Mouse (Mus musculus): Measurements from ENCODE around the gene Crisp2.
A peak's percentile ranks its signal among the peaks of the same experiment; 100 is the strongest.
"Not testable (repeated sequence)": the region's sequence is repeated elsewhere in the genome, so short reads cannot be mapped to it uniquely, and the experiment has no call there.

The Crisp2 gene

DNA sequence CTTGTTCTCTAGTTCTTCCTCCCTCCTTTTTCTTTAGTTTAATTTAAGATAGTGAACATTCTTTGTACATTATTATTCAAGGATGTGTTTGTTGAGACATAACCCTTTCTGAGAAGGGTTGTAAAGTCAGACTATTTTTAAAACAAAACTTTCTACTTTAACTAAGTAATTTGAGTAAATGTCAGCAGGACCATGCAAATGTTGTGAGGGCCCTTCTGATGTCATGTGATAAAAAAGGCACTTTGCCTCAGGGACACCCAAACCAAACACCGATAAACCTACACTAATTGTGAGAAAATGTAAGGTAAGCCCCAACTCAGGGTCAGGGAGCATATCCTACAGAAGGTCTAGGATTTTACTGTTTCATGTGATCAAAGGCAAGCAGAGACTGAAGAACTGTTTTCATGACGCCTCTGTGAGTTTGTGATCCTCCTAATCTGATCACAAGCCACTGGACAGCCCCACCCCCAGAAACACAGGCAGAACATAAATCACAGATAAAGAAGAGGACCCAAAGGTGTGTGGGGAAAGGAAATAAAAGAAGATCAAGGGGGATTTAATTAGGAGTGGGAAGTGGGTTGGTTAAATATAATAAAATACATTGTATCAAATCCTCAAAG is at the start of gene Crisp2:
Gene Crisp2, minus strand, starts transcription at position 51 of the 620 bp plus-strand sequence.
- no peak for DNase-seq

DNA sequence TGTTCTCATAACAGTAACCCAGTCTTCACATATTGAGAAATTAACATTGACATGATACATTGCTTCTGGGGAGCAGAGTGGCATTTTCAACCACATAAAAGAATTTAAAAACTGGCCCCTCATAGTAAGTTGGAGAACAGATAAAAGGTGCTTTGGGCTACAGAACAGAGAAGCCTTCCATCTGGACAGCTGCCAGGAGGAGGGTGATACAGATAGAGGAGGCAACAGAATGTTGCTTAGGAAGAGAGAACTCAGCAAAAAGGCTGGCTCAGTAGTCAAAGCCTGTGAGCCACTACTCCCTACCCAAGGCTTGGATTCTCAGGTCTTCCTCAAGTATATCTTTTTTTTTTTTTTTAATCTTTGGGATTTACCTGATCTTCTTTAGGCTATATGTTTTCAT is 48.3 kb upstream of the Crisp2 start:
- peak in 1 of 2 experiments; percentile 11 for DNase-seq

DNA sequence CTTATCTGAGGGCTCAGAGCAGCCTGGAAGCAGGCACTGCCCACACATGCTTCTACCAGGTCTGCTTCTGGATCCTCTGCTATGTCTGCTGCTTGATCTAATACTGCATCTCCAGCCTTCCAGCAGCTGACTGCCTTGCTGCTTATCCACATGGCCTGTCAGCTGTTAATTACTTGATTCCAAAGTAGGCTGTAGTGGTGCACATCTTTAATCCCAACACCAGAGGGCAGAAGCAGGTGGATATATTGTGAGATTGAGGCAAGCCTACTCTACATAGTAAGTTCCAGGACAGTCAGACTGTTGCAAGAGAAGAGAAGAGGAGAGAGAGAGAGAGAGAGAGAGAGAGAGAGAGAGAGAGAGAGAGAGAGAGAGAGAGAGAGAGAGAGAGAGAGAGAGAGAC is 30.5 kb upstream of the Crisp2 start:
- peak in 1 of 2 experiments; percentile 10 for DNase-seq

GRCm38 (mm10) chr17:40831870-40832269 is 25.1 kb upstream of the Crisp2 start:
- DNase-seq, result no peak

DNA sequence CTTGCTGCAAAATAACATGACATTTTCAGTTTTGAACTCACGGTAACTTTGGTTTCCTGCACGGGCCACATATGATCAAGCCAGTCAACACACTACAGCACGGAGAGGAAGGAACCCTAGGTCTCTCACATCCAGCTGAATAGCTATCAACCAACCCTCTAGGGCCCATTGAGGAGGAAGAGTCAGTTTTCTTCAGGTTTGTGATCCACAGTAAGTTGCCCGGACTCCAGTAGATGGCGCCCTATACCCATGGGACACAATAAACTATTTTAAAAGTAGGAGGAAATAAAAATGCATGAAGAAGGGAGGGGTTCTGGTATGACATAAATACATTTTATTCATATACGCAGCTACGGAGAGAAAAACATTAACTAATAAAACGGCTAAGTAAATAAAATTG is 17.7 kb upstream of the Crisp2 start:
- DNase-seq, result peak in 1 of 2 experiments; percentile 15

DNA sequence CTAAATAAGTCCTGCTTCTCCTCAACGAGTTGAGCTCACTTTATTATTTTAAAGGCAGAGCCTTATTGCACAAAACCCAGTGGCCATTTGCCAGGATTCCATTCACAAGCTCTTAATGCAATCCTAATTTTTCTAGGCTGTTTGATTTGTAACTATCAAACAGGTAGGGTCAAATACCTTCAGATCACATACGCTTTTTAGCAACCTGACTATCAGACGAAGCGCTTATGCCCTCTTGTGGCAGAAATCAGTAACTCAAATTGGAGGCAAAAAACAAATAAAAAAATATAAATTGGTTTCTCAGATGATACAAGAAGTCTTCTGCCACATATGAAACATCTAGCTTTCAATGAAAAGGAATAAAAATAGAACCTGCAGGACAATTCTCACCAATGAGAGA is 17.0 kb upstream of the Crisp2 start:
- no peak for DNase-seq

- DNase-seq, result no peak
Observed at GRCm38 (mm10) chr17:40821477-40821876, 14.7 kb upstream of the Crisp2 start.

DNA sequence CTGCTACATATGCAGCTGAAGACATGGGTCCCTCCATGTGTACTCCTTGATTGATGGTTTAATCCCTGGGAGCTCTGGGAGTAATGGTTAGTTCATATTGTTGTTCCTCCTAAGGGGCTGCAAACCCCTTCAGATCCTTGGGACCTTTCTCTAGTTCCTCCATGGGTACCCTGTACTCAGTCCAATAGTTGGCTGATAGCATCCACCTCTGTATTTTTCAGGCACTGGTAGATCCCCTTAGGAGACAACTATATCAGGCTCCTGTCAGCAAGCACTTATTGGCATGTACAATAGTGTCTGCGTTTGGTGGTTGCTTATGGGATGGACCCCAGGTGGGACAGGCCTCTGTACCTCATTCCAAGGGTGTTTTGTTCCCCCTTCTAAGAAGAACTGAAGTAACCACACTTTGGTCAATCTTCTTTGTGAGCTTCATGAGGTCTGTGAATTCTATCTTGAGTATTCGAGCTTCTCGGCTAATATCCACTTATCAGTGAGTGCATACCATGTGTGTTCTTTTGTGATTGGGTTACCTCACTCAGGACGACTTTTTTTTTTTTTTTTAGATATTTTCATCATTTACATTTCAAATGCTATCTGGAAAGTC is 10.6 kb upstream of the Crisp2 start:
- DNase-seq, result no peak

GRCm38 (mm10) chr17:40812259-40812658 is 5.5 kb upstream of the Crisp2 start:
- no peak for DNase-seq

GRCm38 (mm10) chr17:40811560-40811959 is 4.8 kb upstream of the Crisp2 start:
- DNase-seq, result no peak

DNA sequence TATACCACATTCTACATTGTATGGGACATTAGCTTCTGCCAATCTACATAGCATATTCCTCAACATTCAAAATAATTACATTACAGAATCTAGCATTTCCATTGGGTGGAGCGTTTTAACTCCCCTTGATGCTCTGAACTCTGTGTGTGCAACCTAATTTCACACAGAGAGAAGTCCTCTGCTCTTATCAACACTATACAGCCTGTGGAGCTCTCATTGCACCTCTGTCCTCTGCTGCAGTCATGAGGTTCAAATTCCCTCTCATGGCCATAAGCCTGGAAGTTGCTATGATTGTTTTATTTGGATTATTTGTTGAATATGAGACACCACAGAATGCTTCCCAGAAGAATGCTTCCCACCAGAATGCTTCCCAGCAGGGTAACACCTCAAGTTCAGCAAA is 4.1 kb upstream of the Crisp2 start, which contains the start of gene Rhag:
Gene Rhag, plus strand, starts transcription at position 193 of the 400 bp plus-strand sequence.
- DNase-seq, result no peak

GRCm38 (mm10) chr17:40808071-40808470 is 1.3 kb upstream of the Crisp2 start:
- no peak for DNase-seq

DNA sequence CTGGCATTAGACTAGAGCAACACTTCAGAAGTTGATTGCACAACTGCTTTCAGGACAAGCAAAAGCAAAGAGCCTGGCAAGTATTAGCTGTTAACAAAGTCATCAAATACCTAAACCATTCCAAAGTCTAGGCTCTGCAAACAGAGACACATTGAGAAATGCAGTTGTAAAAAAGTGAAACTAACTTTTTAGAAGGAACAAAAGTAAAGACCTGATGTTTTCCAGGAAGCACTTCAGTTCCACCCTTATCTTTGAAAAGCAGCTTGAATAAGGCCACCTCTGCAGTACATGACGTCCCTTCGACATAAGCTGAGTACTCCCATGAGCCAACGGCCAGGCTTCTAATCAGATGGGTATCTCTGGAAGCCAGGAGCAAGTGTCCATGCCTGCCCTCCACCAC is 253 bp downstream of the Crisp2 start:
- DNase-seq, result no peak

DNA sequence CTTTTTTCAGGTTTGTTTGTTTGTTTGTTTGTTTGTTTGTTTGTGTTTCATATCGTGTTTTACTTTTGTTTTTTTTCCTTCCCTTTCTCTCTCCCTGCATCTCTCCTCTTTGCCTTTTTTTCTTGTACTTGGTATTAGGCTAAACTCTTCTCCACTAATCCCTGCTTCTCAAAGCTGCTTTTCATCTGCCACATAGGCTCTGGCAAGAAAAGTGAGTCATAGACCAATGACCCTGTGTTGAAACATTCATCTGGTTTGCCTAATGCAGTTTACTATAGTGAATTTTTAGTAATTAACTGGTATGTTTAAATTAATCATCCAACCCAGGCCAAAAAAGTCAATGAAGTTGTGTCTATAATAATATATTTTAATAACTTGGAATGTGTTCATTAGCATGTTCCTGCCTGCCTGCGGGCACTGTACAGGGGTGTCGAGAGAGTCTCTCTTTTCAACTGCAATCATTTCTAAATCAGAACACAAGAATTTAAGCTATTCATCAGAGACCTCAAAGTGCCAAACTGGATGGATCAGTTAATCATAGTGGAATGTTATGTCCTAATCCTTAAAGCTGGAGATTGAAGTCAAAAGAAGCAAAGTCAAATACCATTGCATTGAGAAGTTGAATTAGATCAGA is 4.0 kb downstream of the Crisp2 start:
- DNase-seq, result no peak

DNA sequence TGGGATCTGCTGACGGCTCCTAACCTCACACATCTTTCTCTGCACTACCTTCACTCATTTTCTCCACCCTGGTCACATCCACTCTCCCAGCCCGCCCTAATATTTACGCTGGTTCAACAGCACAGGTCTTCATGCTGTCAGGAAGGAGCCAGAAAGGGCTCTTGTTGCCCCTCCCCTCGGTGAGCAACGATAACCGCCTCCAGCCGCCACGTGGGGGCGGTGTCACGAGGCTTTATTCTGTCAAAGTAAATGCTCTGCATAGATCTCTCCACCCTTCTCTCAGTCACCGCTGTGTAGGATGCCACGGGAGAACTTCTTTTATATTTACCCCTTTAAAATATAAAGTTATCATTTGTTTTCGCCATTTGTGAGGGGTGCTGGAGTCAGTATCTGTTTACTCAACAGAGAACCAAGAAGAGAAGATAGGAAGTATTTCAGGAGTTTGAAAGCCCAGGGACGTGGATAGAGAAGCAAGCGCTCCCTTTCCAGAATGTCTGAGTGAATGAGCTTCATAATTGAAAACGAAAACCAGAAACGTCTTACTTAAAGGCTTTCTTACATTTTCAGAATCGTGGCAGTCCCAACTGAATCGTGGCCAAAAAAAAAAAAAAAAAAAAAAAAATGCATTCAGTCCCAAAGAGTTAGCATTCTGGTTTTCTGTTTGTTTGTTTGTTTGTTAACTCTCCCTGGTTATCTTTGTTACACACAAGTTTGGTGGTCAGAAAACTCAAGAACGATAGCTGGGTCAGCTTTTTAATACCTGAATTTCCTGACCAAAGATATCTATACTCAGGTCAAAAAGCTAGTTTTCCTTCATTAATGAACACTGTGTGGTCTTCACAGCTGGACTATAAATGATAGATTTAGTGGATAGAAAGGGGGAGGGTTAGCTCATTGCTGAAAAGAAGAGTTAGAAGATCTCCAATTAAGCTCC is 12.6 kb downstream of the Crisp2 start:
- DNase-seq, result peak in 1 of 2 experiments; percentile 18

- no peak for DNase-seq
Observed at GRCm38 (mm10) chr17:40789877-40790276, 16.9 kb downstream of the Crisp2 start.

DNA sequence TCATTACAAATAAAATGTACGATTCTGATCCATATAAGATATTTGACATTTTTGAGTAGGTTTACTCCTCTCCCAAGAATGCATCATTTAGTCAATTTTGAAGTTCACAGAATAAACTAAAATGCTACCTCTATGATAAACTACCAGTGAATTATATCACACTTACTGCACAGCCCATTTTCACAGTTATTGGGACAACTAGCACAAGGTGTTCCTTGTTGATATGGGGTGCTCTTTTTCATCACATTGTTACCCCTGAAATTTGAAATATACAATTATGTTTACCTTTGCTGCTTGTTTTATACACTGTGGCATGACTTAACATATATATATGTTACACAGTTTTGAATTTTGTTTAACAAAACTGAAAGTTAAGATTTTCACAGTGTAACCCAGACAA is 39.7 kb downstream of the Crisp2 start:
- no peak for DNase-seq

GRCm38 (mm10) chr17:40763662-40764061 is 43.1 kb downstream of the Crisp2 start:
- no peak for DNase-seq

DNA sequence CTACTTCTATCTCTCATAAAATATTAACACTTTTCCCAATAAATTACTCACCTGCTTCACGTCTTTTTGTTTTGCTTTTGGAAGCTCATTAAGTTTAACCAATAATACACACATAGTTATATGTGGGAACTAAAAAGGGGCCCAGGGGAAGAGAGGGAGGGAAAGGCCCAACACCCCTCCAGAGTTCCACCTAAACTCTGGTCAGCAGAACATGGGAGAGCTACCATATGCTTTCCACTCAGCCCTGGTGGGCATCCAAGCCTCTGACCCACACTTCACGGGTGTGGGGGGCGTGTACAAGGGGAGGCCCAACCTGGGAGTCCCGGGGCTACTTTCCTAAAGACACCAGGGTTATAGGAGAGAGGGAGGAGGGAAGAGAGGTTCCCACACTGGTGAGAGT is 75.1 kb downstream of the Crisp2 start:
- DNase-seq, result no peak

GRCm38 (mm10) chr17:40731296-40731695 is 75.5 kb downstream of the Crisp2 start:
- DNase-seq, result no peak

- no peak for DNase-seq
Observed at GRCm38 (mm10) chr17:40726820-40727219, 80.0 kb downstream of the Crisp2 start, which contains the start of gene Esp1. Gene Esp1 (plus strand): TSS chr17:40727120.

DNA sequence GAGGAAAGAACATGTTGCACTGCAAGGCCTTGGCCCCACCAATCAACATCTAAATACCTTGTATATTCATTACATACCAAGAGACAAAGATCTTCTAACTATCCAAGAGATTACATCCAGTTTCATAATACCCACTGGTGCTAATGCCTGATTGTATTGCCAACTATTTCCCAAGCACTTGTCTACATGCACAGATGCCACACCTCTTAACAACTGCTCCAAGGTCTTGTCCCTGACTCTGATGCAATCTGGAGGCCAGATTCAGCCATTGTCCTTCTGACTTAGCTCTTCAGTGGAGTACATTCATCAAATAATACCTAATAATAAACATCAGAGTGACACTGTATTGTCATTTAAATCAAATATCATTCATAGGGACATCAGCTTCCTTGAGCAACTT is 89.7 kb downstream of the Crisp2 start:
- not testable (repeated sequence) for DNase-seq

DNA sequence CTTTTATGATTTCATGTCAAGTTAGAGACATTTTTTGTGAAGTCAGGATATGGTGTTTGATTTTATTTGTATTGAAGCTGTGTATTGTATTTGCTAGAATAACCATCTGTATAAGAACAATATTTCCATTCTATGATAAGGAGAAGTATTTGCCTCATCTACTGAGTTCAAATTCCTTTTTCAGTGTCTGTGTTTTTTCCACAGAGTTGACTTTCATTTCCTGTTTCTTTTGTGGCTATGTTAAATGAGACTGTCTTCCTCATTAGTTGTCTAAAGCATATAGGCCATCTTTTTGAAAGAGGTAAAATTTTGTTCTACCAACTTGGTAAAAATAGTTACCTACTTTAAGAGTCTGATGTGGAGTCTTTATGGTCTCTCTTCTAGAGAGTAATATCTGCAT is 90.5 kb downstream of the Crisp2 start:
- no peak for DNase-seq
